Mouse (Mus musculus) liver, embryonic 14.5 days (tissue): ENCODE measurements around the gene Tnni3.

ENCODE experiments used
- CTCF ChIP-seq: IDR thresholded peaks from 2 replicates; pipeline ENCODE4 v1.5.1; 2016; ENCODE audit warnings: antibody characterized with exemption, low read depth, control low read depth
- EP300 ChIP-seq: IDR thresholded peaks from 2 replicates; pipeline ENCODE4 v1.6.1; 2016; ENCODE audit warnings: antibody characterized with exemption, low read depth

- TF ChIP-seq EP300: no peak
- no peak for TF ChIP-seq CTCF
Measured at GRCm38 (mm10) chr7:4547221-4547641, 23.2 kb upstream of the Tnni3 start, which contains the start of gene Syt5.
